Mouse (Mus musculus) intestine, postnatal 0 days (tissue): ENCODE measurements around the gene Sigirr. TPM values are rescaled to one million over a fixed set of nuclear protein-coding genes. Genes with fewer than 3 reads are reported as not detected.

Experiments used
- ATAC-seq: fragments of 200-750 bp; cut with Nextera tagmentation; 2 replicates; pipeline ENCODE4 v1.8.0; 2017; ENCODE audit warnings: mild to moderate bottlenecking, moderate TSS enrichment, moderate library complexity
- H3K27ac ChIP-seq: fragments of 300-500 bp; sonication (generic); 2 replicates; pipeline ENCODE4 v1.5.1; 2014; ENCODE audit warnings: mild to moderate bottlenecking, low read depth, low read length, moderate library complexity
- H3K27me3 ChIP-seq: fragments of 300-500 bp; sonication (generic); replicated peaks from 2 replicates; pipeline ENCODE4 v1.6.1; 2014; ENCODE audit warnings: low read length, mixed read lengths; ENCODE audit not compliant: control insufficient read depth, insufficient read depth
- H3K36me3 ChIP-seq: fragments of 300-500 bp; sonication (generic); 2 replicates; pipeline ENCODE4 v1.6.1; 2014; ENCODE audit warnings: mild to moderate bottlenecking, moderate library complexity; ENCODE audit not compliant: control insufficient read depth, insufficient read depth
- H3K4me1 ChIP-seq: fragments of 300-500 bp; sonication (generic); replicated peaks from 2 replicates; pipeline ENCODE4 v1.6.1; 2014; ENCODE audit warnings: antibody characterized with exemption, low read length, mixed read lengths; ENCODE audit not compliant: control insufficient read depth, insufficient read depth
- H3K4me2 ChIP-seq: fragments of 300-500 bp; sonication (generic); replicated peaks from 2 replicates; pipeline ENCODE4 v1.6.1; 2014; ENCODE audit warnings: low read depth, mild to moderate bottlenecking, moderate library complexity
- H3K4me3 ChIP-seq: fragments of 300-500 bp; sonication (generic); 2 replicates; pipeline ENCODE4 v1.5.1; 2014; ENCODE audit warnings: low read depth, low read length
- H3K9ac ChIP-seq: fragments of 300-500 bp; sonication (generic); 2 replicates; pipeline ENCODE4 v1.6.1; 2014; ENCODE audit warnings: mild to moderate bottlenecking, low read depth, low read length
- H3K9me3 ChIP-seq: fragments of 300-500 bp; sonication (generic); 2 replicates; pipeline ENCODE4 v1.6.1; 2016; ENCODE audit warnings: mixed run types; ENCODE audit not compliant: control insufficient read depth
- CTCF ChIP-seq: sonication (generic); IDR thresholded peaks from 2 replicates; pipeline ENCODE4 v1.5.1; 2016; ENCODE audit warnings: low read depth, mild to moderate bottlenecking, control low read depth, antibody characterized with exemption, moderate library complexity
- WGBS: fragments of 180-500 bp; shearing (Covaris S2); extraction: QIAGEN DNeasy Blood & Tissue Kit; methylation state at CpG from one replicate; pipeline ENCODE4 v1.1.7; 2014; 5-methylcytosine and 5-hydroxymethylcytosine counted together
- polyA plus RNA-seq: library from polyadenylated mRNA; unstranded; fragments of >200 nt; fragmentation: Nextera tagmentation; extraction: Ambion mirVana; gene quantifications from 2 replicates; pipeline ENCODE4 v1.2.1, GENCODE M21; 2015

Sigirr gene
- polyA plus RNA-seq, 1 experiment from 2014 or later = 42.1 TPM

GRCm38 (mm10) chr7:141052016-141052415 lies 48.4 kb downstream of the Sigirr start:
- ATAC-seq = no peak
- 76% methylated on average over 4 of the region's 4 CpGs for WGBS
- H3K36me3 ChIP-seq = no peaks in the 10 kb centered on the region
- no peaks in the 10 kb centered on the region for H3K27me3 ChIP-seq
- no peak overlapping the region for H3K4me3 ChIP-seq
- 0 out of 2 replicates have a peak, but pooled peaks cover 4% of the 10 kb centered on the region for H3K4me1 ChIP-seq
- H3K9ac ChIP-seq = no peak overlapping the region
- no peaks in the 10 kb centered on the region for H3K9me3 ChIP-seq
- no peak overlapping the region for H3K4me2 ChIP-seq
- TF ChIP-seq CTCF = no peak
- no peak overlapping the region for H3K27ac ChIP-seq

- Histone ChIP-seq H3K27me3 (no peaks in the 10 kb centered on the region), H3K27ac (no peak overlapping the region), H3K4me2 (no peak overlapping the region), H3K9me3 (no peaks in the 10 kb centered on the region), H3K36me3 (no peaks in the 10 kb centered on the region), H3K4me3 (no peak overlapping the region), H3K4me1 (0 out of 2 replicates have a peak, but pooled peaks cover 4% of the 10 kb centered on the region), H3K9ac (no peak overlapping the region)
- TF ChIP-seq CTCF = no peak
- WGBS = 67% methylated on average over 17 of the region's 17 CpGs
- ATAC-seq = no peak
Measured at GRCm38 (mm10) chr7:141051060-141051685, 49.2 kb downstream of the Sigirr start.

GRCm38 (mm10) chr7:141049326-141049725 lies 51.0 kb downstream of the Sigirr start:
- no peaks in the 10 kb centered on the region for H3K36me3 ChIP-seq
- WGBS = 72% methylated on average over 2 of the region's 2 CpGs
- no peaks in the 10 kb centered on the region for H3K9me3 ChIP-seq
- no peaks in the 10 kb centered on the region for H3K27me3 ChIP-seq
- TF ChIP-seq CTCF = no peak
- 0 out of 2 replicates have a peak, but pooled peaks cover 4% of the 10 kb centered on the region for H3K4me1 ChIP-seq
- no peak overlapping the region for H3K4me3 ChIP-seq
- H3K4me2 ChIP-seq = no peak overlapping the region
- H3K27ac ChIP-seq = no peak overlapping the region
- ATAC-seq = no peak
- H3K9ac ChIP-seq = no peak overlapping the region

- Histone ChIP-seq H3K4me2 (peak overlapping the region; percentile 75), H3K27me3 (no peaks in the 10 kb centered on the region)
- WGBS = 7% methylated on average over 21 of the region's 21 CpGs
Measured at GRCm38 (mm10) chr7:141048226-141049218, 51.9 kb downstream of the Sigirr start.

GRCm38 (mm10) chr7:141047581-141048225 lies 52.7 kb downstream of the Sigirr start:
- H3K4me2 ChIP-seq = peak overlapping the region; percentile 75
- H3K4me1 ChIP-seq = 0 out of 2 replicates have a peak, but pooled peaks cover 4% of the 10 kb centered on the region
- peak; percentile 78 for ATAC-seq
- TF ChIP-seq CTCF = no peak
- WGBS = 11% methylated on average over 14 of the region's 19 CpGs
- H3K27ac ChIP-seq = peak overlapping the region; percentile 88
- peak overlapping the region; percentile 23 for H3K4me3 ChIP-seq
- peak overlapping the region; percentile 34; the same call in 1 of the 2 replicates for H3K9ac ChIP-seq
- H3K9me3 ChIP-seq = no peaks in the 10 kb centered on the region
- no peaks in the 10 kb centered on the region for H3K27me3 ChIP-seq
- no peaks in the 10 kb centered on the region for H3K36me3 ChIP-seq

More at GRCm38 (mm10) chr7:141048226-141049218, 51.9 kb downstream of the Sigirr start:
- H3K9me3 ChIP-seq = no peaks in the 10 kb centered on the region
- TF ChIP-seq CTCF = peak; percentile 91
- H3K4me3 ChIP-seq = peak overlapping the region; percentile 23
- ATAC-seq = peak; percentile 85
- 0 out of 2 replicates have a peak, but pooled peaks cover 4% of the 10 kb centered on the region for H3K4me1 ChIP-seq
- H3K9ac ChIP-seq = peak overlapping the region; percentile 34; the same call in 1 of the 2 replicates
- H3K36me3 ChIP-seq = no peaks in the 10 kb centered on the region
- peak overlapping the region; percentile 88 for H3K27ac ChIP-seq
